Mouse (Mus musculus) heart, postnatal 36 days (tissue): ENCODE measurements around the gene Pnp2. TPM values are rescaled to one million over a fixed set of nuclear protein-coding genes. Genes with fewer than 3 reads are reported as not detected.
A peak's percentile ranks its signal among the peaks of the same experiment; 100 is the strongest.

Source experiments
- DNase-seq, 2 experiments: peaks; one replicate each; pipeline ENCODE4 v3.0.0; 2021 to 2022
- intact Hi-C: fragments of 180-260 bp; cut with DNase I; formaldehyde crosslinking; loops from one replicate; pipeline ENCODE4 v1.15.1; 2025
- total RNA-seq, 2 experiments: library from RNA; stranded (reverse); gene quantifications; 2 replicates each; pipeline ENCODE4 v1.2.3; 2021

Pnp2 gene
- total RNA-seq, 2 experiments from 2014 or later: 0.22 to 0.65 TPM

GRCm38 (mm10) chr14:50997999-50998666 is 42.3 kb downstream of the Pnp2 start:
- intact Hi-C loops: loop anchor here (2.0 kb wide), 1 partner anchor 15 kb away; no protein-coding TSS in a partner anchor
- no peak for DNase-seq

GRCm38 (mm10) chr14:51007152-51007801 is 51.5 kb downstream of the Pnp2 start, which contains the start of gene Rnase10:
Gene Rnase10, plus strand, starts transcription at chr14:51007751.
- DNase-seq: no peak
- intact Hi-C loops: no loop called here

- peak; percentile 60 to 76 for DNase-seq
- intact Hi-C loops: no loop called here
Observed at GRCm38 (mm10) chr14:51007914-51008713, 52.3 kb downstream of the Pnp2 start.

- no peak for DNase-seq
- intact Hi-C loops: no loop called here
Observed at GRCm38 (mm10) chr14:51008781-51009180, 53.0 kb downstream of the Pnp2 start.

- no peak for DNase-seq
- intact Hi-C loops: no loop called here
Observed at GRCm38 (mm10) chr14:51009572-51009971, 53.8 kb downstream of the Pnp2 start.

Other genes starting within 250 kb of the Pnp2 start
- gene Olfr748, start 248.6 kb upstream of the Pnp2 start, total RNA-seq: not detected
- gene Olfr749, start 210.9 kb upstream of the Pnp2 start, total RNA-seq: not detected
- 10 to 100 TPM; 13.8 to 15.2 TPM for gene Ttc5, start 170.5 kb upstream of the Pnp2 start, total RNA-seq
- not detected for gene Ccnb1ip1, start 148.3 kb upstream of the Pnp2 start, total RNA-seq
- gene Parp2, start 148.2 kb upstream of the Pnp2 start, total RNA-seq: 10 to 100 TPM; 14.3 to 15.7 TPM
- 10 to 100 TPM; 10.3 to 13.9 TPM for gene Tep1, start 85.4 kb upstream of the Pnp2 start, total RNA-seq
- 10 to 100 TPM; 27.6 to 43.8 TPM for gene Klhl33, start 58.5 kb upstream of the Pnp2 start, total RNA-seq
- 10 to 100 TPM; 75.7 to 79.2 TPM for gene Osgep, start 31.1 kb upstream of the Pnp2 start, total RNA-seq
- gene Apex1, start 31.0 kb upstream of the Pnp2 start, total RNA-seq: 10 to 100 TPM; 27.7 to 28.1 TPM
- gene Pip4p1, start 25.1 kb upstream of the Pnp2 start, total RNA-seq: 10 to 100 TPM; 24.5 to 27.2 TPM
- 10 to 100 TPM; 12.7 to 14.8 TPM for gene Pnp, start 24.9 kb upstream of the Pnp2 start, total RNA-seq
- 10 to 100 TPM; 10.1 to 10.6 TPM for gene Gm49342, start 11.5 kb upstream of the Pnp2 start, total RNA-seq
- gene Rnase10, start 51.8 kb downstream of the Pnp2 start, total RNA-seq: under 1 TPM; 0.22 to 0.25 TPM
- not detected for gene Rnase9, start 85.9 kb downstream of the Pnp2 start, total RNA-seq
- gene Rnase11, start 94.2 kb downstream of the Pnp2 start, total RNA-seq: not detected
- not detected for gene Rnase12, start 101.7 kb downstream of the Pnp2 start, total RNA-seq
- gene Olfr750, start 118.4 kb downstream of the Pnp2 start, total RNA-seq: not detected
- gene Rnase4, start 135.1 kb downstream of the Pnp2 start, total RNA-seq: 10 to 100 TPM; 58.7 to 61.0 TPM
- gene Ang, start 135.2 kb downstream of the Pnp2 start, total RNA-seq: 1 to 10 TPM; 7.7 to 9.5 TPM
- gene Eddm3b, start 158.4 kb downstream of the Pnp2 start, total RNA-seq: not detected
- under 1 TPM; 0.28 to 0.87 TPM for gene Rnase6, start 167.9 kb downstream of the Pnp2 start, total RNA-seq
- 1 to 10 TPM in 1 of 2 experiments, under 1 TPM in 1; 0.80 to 1.1 TPM for gene Rnase1, start 190.8 kb downstream of the Pnp2 start, total RNA-seq
- not detected for gene Rnase2b, start 206.3 kb downstream of the Pnp2 start, total RNA-seq
- not detected for gene Ang2, start 243.2 kb downstream of the Pnp2 start, total RNA-seq
- not detected for gene Ear14, start 247.4 kb downstream of the Pnp2 start, total RNA-seq